Mouse (Mus musculus): ENCODE data around the gene Rpl41.
"Not testable (repeated sequence)": the region's sequence is repeated elsewhere in the genome, so short reads cannot be mapped to it uniquely, and the experiment has no call there.

DNA sequence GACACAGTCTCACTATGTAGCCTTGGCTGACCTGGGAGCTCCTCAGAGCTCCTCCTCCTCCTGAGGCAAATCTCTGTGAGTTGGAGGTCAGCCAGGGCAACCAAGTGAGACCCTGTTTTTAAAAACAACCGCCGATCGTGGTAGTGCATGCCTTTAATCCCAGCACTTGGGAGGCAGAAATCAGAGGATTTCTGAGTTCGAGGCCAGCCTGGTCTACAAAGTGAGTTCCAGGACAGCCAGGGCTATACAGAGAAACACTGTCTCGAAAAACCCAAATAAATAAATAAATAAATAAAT lies 43.8 kb downstream of the Rpl41 start:
- TF ChIP-seq CTCF, EP300 (IDR thresholded peaks at IDR 0.05; ENCODE audit: low read depth): not testable (repeated sequence)
